Mouse (Mus musculus) hindbrain, embryonic 16.5 days (tissue): ENCODE results near the gene Ppp1r35. TPM values are rescaled to one million over a fixed set of nuclear protein-coding genes. Genes with fewer than 3 reads are reported as not detected.
A peak's percentile ranks its signal among the peaks of the same experiment; 100 is the strongest.

Experiments
- ATAC-seq: fragments of 200-750 bp; cut with Nextera tagmentation; 2 replicates; pipeline ENCODE4 v1.8.0; 2017; ENCODE audit warnings: moderate TSS enrichment, moderate library complexity
- H3K27ac ChIP-seq: fragments of 300-500 bp; sonication (generic); 2 replicates; pipeline ENCODE4 v1.5.1; 2014; ENCODE audit warnings: low read depth, mild to moderate bottlenecking, control low read depth, low read length, moderate library complexity
- H3K27me3 ChIP-seq: fragments of 300-500 bp; sonication (generic); replicated peaks from 2 replicates; pipeline ENCODE4 v1.6.1; 2014; ENCODE audit warnings: low read length; ENCODE audit not compliant: control insufficient read depth, insufficient read depth
- H3K36me3 ChIP-seq: fragments of 300-500 bp; sonication (generic); 2 replicates; pipeline ENCODE4 v1.6.1; 2014; ENCODE audit warnings: mild to moderate bottlenecking, low read length, moderate library complexity, mixed read lengths; ENCODE audit not compliant: control insufficient read depth, insufficient read depth
- H3K4me1 ChIP-seq: fragments of 300-500 bp; sonication (generic); 2 replicates; pipeline ENCODE4 v1.6.1; 2014; ENCODE audit warnings: low read depth, low read length; ENCODE audit not compliant: control insufficient read depth, insufficient read depth
- H3K4me2 ChIP-seq: fragments of 300-500 bp; sonication (generic); 2 replicates; pipeline ENCODE4 v1.6.1; 2014; ENCODE audit warnings: mild to moderate bottlenecking, low read length, control low read depth, moderate library complexity
- H3K4me3 ChIP-seq: fragments of 300-500 bp; sonication (generic); 2 replicates; pipeline ENCODE4 v1.5.1; 2014; ENCODE audit warnings: mild to moderate bottlenecking, low read length, control low read depth, moderate library complexity
- H3K9ac ChIP-seq: fragments of 300-500 bp; sonication (generic); 2 replicates; pipeline ENCODE4 v1.6.1; 2014; ENCODE audit warnings: low read depth, mild to moderate bottlenecking, control low read depth, low read length, moderate library complexity
- H3K9me3 ChIP-seq: fragments of 300-500 bp; sonication (generic); 2 replicates; pipeline ENCODE4 v1.6.1; 2014; ENCODE audit warnings: mild to moderate bottlenecking, low read length, moderate library complexity; ENCODE audit not compliant: control insufficient read depth
- WGBS: fragments of 180-500 bp; shearing (Covaris S2); extraction: QIAGEN DNeasy Blood & Tissue Kit; methylation state at CpG from one replicate; pipeline ENCODE4 v1.1.7; 2014; 5-methylcytosine and 5-hydroxymethylcytosine counted together
- polyA plus RNA-seq: library from polyadenylated mRNA; unstranded; fragments of >200 nt; fragmentation: Nextera tagmentation; extraction: Ambion mirVana; gene quantifications from 2 replicates; pipeline ENCODE4 v1.2.1, GENCODE M21; 2015

Ppp1r35 gene
- polyA plus RNA-seq, 1 experiment from 2014 or later = 41.8 TPM

DNA sequence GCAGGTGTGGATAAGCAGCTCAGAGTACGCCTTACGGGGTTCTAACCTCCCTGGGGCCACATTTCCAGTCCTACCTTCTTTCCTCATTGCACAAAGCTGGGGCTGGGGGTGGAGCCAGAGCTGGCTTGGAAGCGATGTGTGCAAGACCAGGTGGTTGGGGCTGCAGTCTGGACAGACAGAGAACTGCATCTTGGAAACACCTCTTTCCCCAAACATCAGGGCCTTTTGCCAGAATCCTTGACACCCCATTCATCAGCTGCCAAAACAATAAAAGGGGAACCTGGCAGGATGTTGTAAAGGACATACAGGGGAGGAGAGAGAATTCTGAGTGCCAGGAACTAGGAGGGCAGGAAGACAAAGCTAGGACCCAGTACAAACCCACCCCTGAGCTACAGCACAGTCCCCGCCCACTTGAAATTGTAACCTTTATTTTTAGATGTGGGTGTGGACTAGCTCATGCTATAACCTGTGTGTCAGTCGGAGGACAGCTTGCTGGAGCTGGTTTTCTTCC is 2.2 kb upstream of the Ppp1r35 start:
- Histone ChIP-seq H3K4me3 (no peak overlapping the region), H3K4me2 (no peak overlapping the region), H3K4me1 (peaks cover 9% of the 10 kb centered on the region), H3K36me3 (0 out of 2 replicates have a peak, but pooled peaks cover 6% of the 10 kb centered on the region), H3K9me3 (no peaks in the 10 kb centered on the region), H3K27me3 (no peaks in the 10 kb centered on the region), H3K9ac (no peak overlapping the region), H3K27ac (no peak overlapping the region)
- ATAC-seq = no peak
- WGBS = 45% methylated on average over 5 of the region's 5 CpGs

DNA sequence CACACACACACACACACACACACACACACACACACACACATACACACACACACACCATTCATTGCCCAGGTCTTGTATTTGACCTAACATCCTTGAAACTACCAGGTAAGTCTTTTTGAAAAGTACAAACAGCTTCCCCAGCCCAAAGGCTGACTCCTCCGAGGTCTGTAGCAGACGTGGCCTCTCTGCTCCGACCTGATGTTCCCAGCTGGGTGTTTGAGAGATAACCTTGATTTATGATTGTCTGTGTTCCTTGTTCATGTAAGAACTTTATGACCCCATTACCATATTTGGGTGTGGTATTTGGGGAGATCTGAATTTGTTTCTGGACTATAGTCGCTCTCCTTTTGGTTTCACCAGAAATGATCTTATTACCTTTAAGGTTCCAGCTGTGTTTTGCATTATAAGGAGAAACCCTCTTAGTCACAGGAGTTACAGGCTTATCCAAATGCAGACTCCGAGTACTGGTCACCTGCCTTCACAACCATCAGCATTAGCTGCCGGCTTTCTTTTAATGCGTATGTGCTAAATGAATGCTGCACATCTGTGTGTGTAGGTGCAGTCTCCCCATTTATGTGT is 1.3 kb upstream of the Ppp1r35 start:
- Histone ChIP-seq H3K27ac (no peak overlapping the region), H3K4me3 (no peak overlapping the region), H3K4me2 (no peak overlapping the region), H3K9ac (no peak overlapping the region), H3K36me3 (peaks cover 13% of the 10 kb centered on the region; the same call in 1 of the 2 replicates), H3K4me1 (peaks cover 11% of the 10 kb centered on the region), H3K27me3 (no peaks in the 10 kb centered on the region), H3K9me3 (no peaks in the 10 kb centered on the region)
- no peak for ATAC-seq
- WGBS = 81% methylated on average over 7 of the region's 7 CpGs

- Histone ChIP-seq H3K36me3 (peaks cover 19% of the 10 kb centered on the region; the same call in 1 of the 2 replicates), H3K4me2 (peak overlapping the region; percentile 92), H3K27ac (peak overlapping the region; percentile 93), H3K27me3 (no peaks in the 10 kb centered on the region), H3K4me3 (peak overlapping the region; percentile 90), H3K9me3 (no peaks in the 10 kb centered on the region), H3K9ac (peak overlapping the region; percentile 97), H3K4me1 (peaks cover 30% of the 10 kb centered on the region)
- peak; percentile 15; the same call in 1 of the 2 replicates for ATAC-seq
- WGBS = 1% methylated on average over 49 of the region's 83 CpGs
Observed at GRCm38 (mm10) chr5:137779053-137779933, 644 bp downstream of the Ppp1r35 start.

GRCm38 (mm10) chr5:137781661-137782060 is 3.0 kb downstream of the Ppp1r35 start:
- Histone ChIP-seq H3K27me3 (no peaks in the 10 kb centered on the region), H3K9me3 (no peaks in the 10 kb centered on the region), H3K9ac (no peak overlapping the region), H3K36me3 (peaks cover 19% of the 10 kb centered on the region; the same call in 1 of the 2 replicates), H3K4me3 (no peak overlapping the region), H3K4me2 (no peak overlapping the region), H3K27ac (no peak overlapping the region), H3K4me1 (peaks cover 40% of the 10 kb centered on the region)
- 97% methylated on average over 7 of the region's 7 CpGs for WGBS
- no peak for ATAC-seq

DNA sequence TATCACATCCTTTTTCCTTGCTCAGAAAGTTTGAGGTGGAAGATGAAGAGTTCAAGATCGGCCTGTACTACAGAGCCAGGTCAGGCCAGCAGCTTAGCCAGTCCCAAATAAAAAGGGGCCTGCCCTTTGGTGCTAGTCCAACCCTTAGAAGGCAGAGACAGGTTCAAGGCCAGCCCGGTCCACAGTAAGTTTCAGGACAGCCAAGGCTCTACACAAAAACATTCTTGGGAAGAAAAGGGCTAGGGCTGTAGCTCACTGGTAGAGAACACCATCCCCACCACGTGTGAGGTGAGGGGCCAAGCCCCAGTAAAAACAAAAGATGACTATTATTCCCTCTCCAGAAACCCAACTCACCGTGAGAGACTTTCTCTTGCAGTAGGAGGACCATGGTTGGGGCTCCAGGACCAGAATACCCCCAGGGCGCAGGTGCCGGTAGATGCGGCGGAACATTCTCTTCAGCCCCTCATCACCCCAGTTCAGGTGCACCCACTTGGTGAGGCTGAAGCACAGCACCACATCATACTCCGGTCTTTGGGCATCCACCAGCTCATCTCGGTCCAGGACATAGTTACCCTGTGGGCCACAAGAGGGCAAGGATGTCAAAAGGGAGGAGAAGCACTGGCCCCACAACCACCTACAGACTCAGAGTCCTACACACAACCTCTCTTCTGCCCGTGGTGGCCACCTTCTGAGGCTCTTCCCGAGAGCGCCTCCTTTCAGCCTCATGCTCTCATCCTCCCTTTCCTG is 4.3 kb downstream of the Ppp1r35 start:
- Histone ChIP-seq H3K27me3 (no peaks in the 10 kb centered on the region), H3K36me3 (peaks cover 19% of the 10 kb centered on the region; the same call in 1 of the 2 replicates), H3K4me1 (peaks cover 42% of the 10 kb centered on the region), H3K4me3 (peak overlapping the region; percentile 77), H3K9me3 (no peaks in the 10 kb centered on the region), H3K9ac (peak overlapping the region; percentile 40; the same call in 1 of the 2 replicates), H3K4me2 (peak overlapping the region; percentile 73), H3K27ac (no peak overlapping the region)
- no peak for ATAC-seq
- 81% methylated on average over 13 of the region's 13 CpGs for WGBS

DNA sequence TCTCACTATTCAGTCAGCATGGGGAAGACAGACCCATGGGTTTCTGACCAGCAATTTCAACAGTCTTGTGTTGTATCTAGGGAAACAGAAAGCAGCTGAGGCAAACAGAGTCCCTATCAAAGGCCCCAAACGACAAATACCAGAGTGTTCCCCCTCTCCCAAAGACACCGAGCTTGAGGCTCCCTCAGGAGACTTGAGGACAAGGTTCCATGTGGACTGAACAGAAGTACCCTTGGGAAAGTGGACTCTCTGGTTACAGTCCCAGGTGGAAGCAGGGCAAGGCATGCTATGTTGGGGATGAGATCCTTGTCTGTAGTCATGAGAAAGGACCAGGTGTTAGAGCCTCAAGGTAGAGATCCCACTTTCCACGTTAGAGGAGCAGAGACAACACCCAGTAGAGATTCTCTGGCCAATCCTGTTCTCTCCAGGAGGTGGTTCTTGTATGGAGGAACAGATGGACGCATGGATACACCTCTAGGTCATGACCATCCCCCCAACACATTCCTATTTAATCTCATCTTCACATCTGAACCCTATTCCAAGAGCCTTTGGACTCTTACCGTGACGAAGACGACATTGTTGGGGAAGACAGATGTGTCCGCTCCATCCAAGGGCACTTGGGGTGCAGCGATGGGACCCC is 5.4 kb downstream of the Ppp1r35 start:
- Histone ChIP-seq H3K27me3 (no peaks in the 10 kb centered on the region), H3K9me3 (no peaks in the 10 kb centered on the region), H3K4me2 (peak overlapping the region; percentile 73), H3K27ac (no peak overlapping the region), H3K4me3 (peak overlapping the region; percentile 77), H3K36me3 (peaks cover 19% of the 10 kb centered on the region; the same call in 1 of the 2 replicates), H3K9ac (peak overlapping the region; percentile 2; the same call in 1 of the 2 replicates), H3K4me1 (peaks cover 45% of the 10 kb centered on the region)
- no peak for ATAC-seq
- WGBS = 68% methylated on average over 9 of the region's 9 CpGs

- peak overlapping the region; percentile 77 for H3K4me3 ChIP-seq
- no peak for ATAC-seq
- peaks cover 44% of the 10 kb centered on the region for H3K4me1 ChIP-seq
- peak overlapping the region; percentile 73 for H3K4me2 ChIP-seq
- H3K36me3 ChIP-seq = peaks cover 19% of the 10 kb centered on the region; the same call in 1 of the 2 replicates
- no peaks in the 10 kb centered on the region for H3K27me3 ChIP-seq
- H3K9ac ChIP-seq = peak overlapping the region; percentile 87
- WGBS = 79% methylated on average over 14 of the region's 14 CpGs
- H3K9me3 ChIP-seq = no peaks in the 10 kb centered on the region
- no peak overlapping the region for H3K27ac ChIP-seq
Observed at GRCm38 (mm10) chr5:137784546-137784945, 5.9 kb downstream of the Ppp1r35 start.

- H3K27me3 ChIP-seq = no peaks in the 10 kb centered on the region
- H3K36me3 ChIP-seq = peaks cover 19% of the 10 kb centered on the region; the same call in 1 of the 2 replicates
- ATAC-seq = peak; percentile 12
- peak overlapping the region; percentile 87 for H3K9ac ChIP-seq
- H3K4me3 ChIP-seq = peak overlapping the region; percentile 77
- peak overlapping the region; percentile 99 for H3K27ac ChIP-seq
- peak overlapping the region; percentile 73 for H3K4me2 ChIP-seq
- no peaks in the 10 kb centered on the region for H3K9me3 ChIP-seq
- peaks cover 36% of the 10 kb centered on the region for H3K4me1 ChIP-seq
- WGBS = 2% methylated on average over 51 of the region's 62 CpGs
Observed at GRCm38 (mm10) chr5:137785164-137786031, 6.7 kb downstream of the Ppp1r35 start.
